Mouse (Mus musculus) liver, postnatal 0 days (tissue): ENCODE measurements around the gene Rbms1. TPM values are rescaled to one million over a fixed set of nuclear protein-coding genes. Genes with fewer than 3 reads are reported as not detected.
A peak's percentile ranks its signal among the peaks of the same experiment; 100 is the strongest.

ENCODE experiments used
- ATAC-seq: fragments of 200-750 bp; cut with Nextera tagmentation; 2 replicates; pipeline ENCODE4 v1.8.0; 2017; ENCODE audit warnings: mild to moderate bottlenecking, moderate library complexity
- DNase-seq: peaks from one replicate; pipeline ENCODE4 v3.0.0-alpha.2; 2016
- H3K27ac ChIP-seq: fragments of 300-500 bp; sonication (generic); 2 replicates; pipeline ENCODE4 v1.5.1; 2014; ENCODE audit warnings: antibody characterized with exemption, moderate library complexity, mild to moderate bottlenecking, low read depth
- H3K27me3 ChIP-seq: fragments of 300-500 bp; sonication (generic); 2 replicates; pipeline ENCODE4 v1.6.1; 2014; ENCODE audit warnings: low read length, control low read depth, mixed read lengths; ENCODE audit not compliant: insufficient read depth
- H3K36me3 ChIP-seq: fragments of 300-500 bp; sonication (generic); replicated peaks from 2 replicates; pipeline ENCODE4 v1.6.1; 2014; ENCODE audit warnings: mild to moderate bottlenecking, control low read depth, low read length, moderate library complexity, mixed read lengths; ENCODE audit not compliant: insufficient read depth
- H3K4me1 ChIP-seq: fragments of 300-500 bp; sonication (generic); 2 replicates; pipeline ENCODE4 v1.6.1; 2014; ENCODE audit warnings: antibody characterized with exemption, mild to moderate bottlenecking, control low read depth; ENCODE audit not compliant: insufficient read depth
- H3K4me2 ChIP-seq: fragments of 300-500 bp; sonication (generic); 2 replicates; pipeline ENCODE4 v1.6.1; 2014; ENCODE audit warnings: low read depth, mild to moderate bottlenecking, low read length, moderate library complexity, mixed read lengths
- H3K4me3 ChIP-seq: fragments of 300-500 bp; sonication (generic); 2 replicates; pipeline ENCODE4 v1.5.1; 2014; ENCODE audit warnings: low read depth, low read length
- H3K9ac ChIP-seq: fragments of 300-500 bp; sonication (generic); replicated peaks from 2 replicates; pipeline ENCODE4 v1.6.1; 2014; ENCODE audit warnings: mild to moderate bottlenecking, moderate library complexity
- H3K9me3 ChIP-seq: fragments of 300-500 bp; sonication (generic); 2 replicates; pipeline ENCODE4 v1.6.1; 2016; ENCODE audit warnings: mild to moderate bottlenecking, control low read depth, low read length, mixed read lengths
- CTCF ChIP-seq: sonication (generic); IDR thresholded peaks from 2 replicates; pipeline ENCODE4 v1.5.1; 2016; ENCODE audit warnings: antibody characterized with exemption, low read depth
- EP300 ChIP-seq: IDR thresholded peaks from 2 replicates; pipeline ENCODE4 v1.6.1; 2016; ENCODE audit warnings: antibody characterized with exemption, low read depth, mild to moderate bottlenecking
- WGBS: fragments of 180-500 bp; shearing (Covaris S2); extraction: QIAGEN DNeasy Blood & Tissue Kit; methylation state at CpG from one replicate; pipeline ENCODE4 v1.1.7; 2014; ENCODE audit not compliant: insufficient replicate concordance; 5-methylcytosine and 5-hydroxymethylcytosine counted together
- polyA plus RNA-seq: library from polyadenylated mRNA; unstranded; fragments of >200 nt; fragmentation: Nextera tagmentation; extraction: Ambion mirVana; gene quantifications from 2 replicates; pipeline ENCODE4 v1.2.1, GENCODE M21; 2015

The Rbms1 gene
- polyA plus RNA-seq, 1 experiment from 2014 or later: 38.5 TPM

DNA sequence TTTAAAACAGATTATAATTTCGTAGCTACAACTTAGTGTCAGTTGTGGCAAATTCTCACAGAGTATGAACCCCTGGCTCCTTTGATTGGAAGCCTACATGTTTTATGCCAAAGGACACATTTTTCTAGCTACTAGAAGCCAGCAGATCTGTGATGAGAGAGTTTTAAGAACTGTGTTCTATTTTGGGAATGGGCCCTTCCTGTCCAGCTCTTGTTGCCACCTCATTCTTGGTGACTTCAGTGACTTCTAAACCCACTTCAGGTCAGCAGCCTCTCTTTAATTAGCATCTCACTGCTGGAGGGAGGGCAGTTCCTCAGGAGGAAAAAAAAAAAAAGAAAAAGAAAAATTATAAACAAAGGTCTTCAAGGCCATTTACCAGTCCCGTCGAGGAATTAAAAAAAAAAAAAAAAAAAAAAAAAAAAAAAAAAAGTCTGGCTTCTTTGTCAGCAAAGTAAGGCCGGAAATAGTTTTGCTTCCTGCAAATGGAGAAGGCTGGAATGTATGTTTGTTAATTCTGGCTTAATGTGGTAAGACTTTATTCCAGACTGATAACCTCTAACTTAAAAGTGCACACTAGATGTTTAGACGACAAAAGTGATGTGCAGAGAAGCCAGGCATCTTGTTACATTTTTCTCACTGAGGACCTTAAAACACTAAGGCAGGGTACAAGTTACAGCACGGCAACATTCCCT lies 60.4 kb downstream of the Rbms1 start:
- Histone ChIP-seq H3K4me1 (peaks cover 17% of the 10 kb centered on the region), H3K36me3 (no peaks in the 10 kb centered on the region), H3K9ac (no peak overlapping the region), H3K27me3 (no peaks in the 10 kb centered on the region), H3K4me2 (no peak overlapping the region), H3K27ac (peak overlapping the region; percentile 52; the same call in 1 of the 2 replicates), H3K4me3 (no peak overlapping the region), H3K9me3 (no peaks in the 10 kb centered on the region)
- no peak for DNase-seq
- TF ChIP-seq CTCF (no peak), EP300 (no peak)
- WGBS: 56% methylated on average over 6 of the region's 6 CpGs
- no peak for ATAC-seq

DNA sequence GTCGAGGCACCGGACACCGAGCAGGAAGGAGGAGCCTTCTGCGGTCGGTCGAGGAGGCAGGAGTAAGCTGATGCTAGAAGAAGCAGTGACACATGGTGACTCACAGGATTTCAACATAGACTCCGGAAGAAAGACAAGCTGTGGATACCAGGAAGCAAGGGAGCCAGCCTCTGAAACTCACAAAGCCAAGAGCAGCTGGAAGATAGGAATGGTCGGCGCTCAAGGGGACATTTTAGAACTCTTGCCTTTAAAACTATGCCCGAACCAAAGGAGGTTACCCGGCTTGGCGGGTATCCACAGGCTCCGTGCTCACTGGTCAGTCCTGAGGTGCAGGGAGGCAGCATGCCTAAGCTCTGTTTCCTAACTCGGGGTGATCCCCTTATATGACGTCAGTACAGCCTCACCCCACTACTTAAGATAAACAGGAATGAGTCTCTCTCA lies 61.5 kb downstream of the Rbms1 start:
- H3K4me3 ChIP-seq: no peak overlapping the region
- peak overlapping the region; percentile 49; the same call in 1 of the 2 replicates for H3K4me2 ChIP-seq
- H3K27ac ChIP-seq: peak overlapping the region; percentile 84
- peak; percentile 74 for ATAC-seq
- TF ChIP-seq CTCF (no peak), EP300 (0 out of 2 replicates have a peak, but pooled peaks have one; percentile 26)
- peaks cover 17% of the 10 kb centered on the region for H3K4me1 ChIP-seq
- no peaks in the 10 kb centered on the region for H3K36me3 ChIP-seq
- H3K9me3 ChIP-seq: no peaks in the 10 kb centered on the region
- peak; percentile 37 for DNase-seq
- H3K27me3 ChIP-seq: no peaks in the 10 kb centered on the region
- 35% methylated on average over 15 of the region's 15 CpGs for WGBS
- H3K9ac ChIP-seq: no peak overlapping the region

- Histone ChIP-seq H3K36me3 (no peaks in the 10 kb centered on the region), H3K4me2 (peak overlapping the region; percentile 49; the same call in 1 of the 2 replicates), H3K4me1 (peaks cover 17% of the 10 kb centered on the region), H3K9ac (no peak overlapping the region), H3K27ac (peak overlapping the region; percentile 84; the same call in 1 of the 2 replicates), H3K9me3 (no peaks in the 10 kb centered on the region), H3K27me3 (no peaks in the 10 kb centered on the region), H3K4me3 (no peak overlapping the region)
- 68% methylated on average over 6 of the region's 6 CpGs for WGBS
- TF ChIP-seq CTCF (no peak), EP300 (no peak)
- ATAC-seq: no peak
- no peak for DNase-seq
Observed at GRCm38 (mm10) chr2:60901013-60901412, 62.0 kb downstream of the Rbms1 start.

- Histone ChIP-seq H3K4me2 (no peak overlapping the region), H3K27ac (no peak overlapping the region), H3K4me1 (peaks cover 9% of the 10 kb centered on the region; the same call in 1 of the 2 replicates), H3K36me3 (no peaks in the 10 kb centered on the region), H3K27me3 (no peaks in the 10 kb centered on the region), H3K9me3 (no peaks in the 10 kb centered on the region), H3K4me3 (no peak overlapping the region), H3K9ac (no peak overlapping the region)
- no peak for DNase-seq
- no peak for ATAC-seq
- WGBS: 57% methylated on average over 1 of the region's 1 CpGs
- no peak for TF ChIP-seq CTCF
- TF ChIP-seq EP300: no peak
Observed at GRCm38 (mm10) chr2:60893042-60893441, 70.0 kb downstream of the Rbms1 start.

- WGBS: 13% methylated on average over 4 of the region's 4 CpGs
- peaks cover 35% of the 10 kb centered on the region for H3K4me1 ChIP-seq
- no peak overlapping the region for H3K9ac ChIP-seq
- no peak overlapping the region for H3K4me3 ChIP-seq
- peak overlapping the region; percentile 49; the same call in 1 of the 2 replicates for H3K27ac ChIP-seq
- peak; percentile 59 for DNase-seq
- no peaks in the 10 kb centered on the region for H3K9me3 ChIP-seq
- no peak overlapping the region for H3K4me2 ChIP-seq
- no peaks in the 10 kb centered on the region for H3K27me3 ChIP-seq
- H3K36me3 ChIP-seq: no peaks in the 10 kb centered on the region
- peak; percentile 31 for ATAC-seq
- no peak for TF ChIP-seq EP300
- no peak for TF ChIP-seq CTCF
Observed at GRCm38 (mm10) chr2:60883931-60884330, 79.1 kb downstream of the Rbms1 start.

DNA sequence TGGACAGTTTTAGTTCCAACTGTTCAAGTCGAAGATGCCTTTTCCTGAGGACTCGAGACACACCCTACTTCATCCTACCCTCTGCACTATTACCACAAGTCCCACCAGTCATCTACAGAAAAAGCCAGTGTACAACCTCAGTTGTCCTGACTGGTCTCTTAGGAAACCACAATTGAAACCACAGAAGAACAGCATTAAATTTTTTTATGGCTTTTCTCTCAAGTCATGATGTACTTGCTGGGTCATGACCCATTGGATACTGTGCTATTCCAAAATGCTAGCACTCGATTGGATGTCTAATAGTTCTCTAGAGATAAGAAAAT lies 80.0 kb downstream of the Rbms1 start:
- Histone ChIP-seq H3K4me1 (peaks cover 44% of the 10 kb centered on the region), H3K27me3 (no peaks in the 10 kb centered on the region), H3K4me3 (no peak overlapping the region), H3K9ac (no peak overlapping the region), H3K27ac (no peak overlapping the region), H3K36me3 (0 out of 2 replicates have a peak, but pooled peaks cover 5% of the 10 kb centered on the region), H3K4me2 (no peak overlapping the region), H3K9me3 (no peaks in the 10 kb centered on the region)
- no peak for TF ChIP-seq EP300
- no peak for TF ChIP-seq CTCF
- WGBS: 33% methylated on average over 3 of the region's 3 CpGs
- DNase-seq (no peak), ATAC-seq (no peak)
